Mouse (Mus musculus): Measurements from ENCODE around the gene Slc25a31. TPM values are rescaled to one million over a fixed set of nuclear protein-coding genes. Genes with fewer than 3 reads are reported as not detected.

Slc25a31 gene
- polyA plus RNA-seq (2014; fragmentation: Illumina TruSeq; extraction: RNeasy Lipid Tissue Mini Kit (QIAGEN cat#74804); ENCODE audit: low read depth, low replicate concordance) = not detected

DNA sequence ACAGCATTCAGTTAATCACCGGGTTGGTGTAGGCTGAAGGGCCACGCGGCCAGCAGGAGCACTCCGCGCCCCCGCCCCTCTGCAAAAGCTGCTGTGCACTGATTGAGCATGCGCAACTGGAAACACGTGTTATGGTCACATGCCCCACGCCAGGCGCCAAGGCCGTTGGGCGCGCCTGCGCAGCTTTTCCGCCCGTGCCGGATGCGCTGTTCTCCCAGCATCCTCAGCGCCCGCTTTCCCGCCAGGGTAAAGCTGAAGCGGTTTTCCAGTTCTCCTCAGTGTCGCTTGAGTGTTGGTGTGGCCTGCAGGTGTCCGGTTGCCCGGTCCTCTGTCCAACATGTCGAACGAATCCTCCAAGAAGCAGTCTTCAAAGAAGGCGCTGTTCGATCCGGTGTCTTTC lies at the start of gene Slc25a31:
Slc25a31 (plus strand) TSS at position 201 of the 400 bp plus-strand sequence.

DNA sequence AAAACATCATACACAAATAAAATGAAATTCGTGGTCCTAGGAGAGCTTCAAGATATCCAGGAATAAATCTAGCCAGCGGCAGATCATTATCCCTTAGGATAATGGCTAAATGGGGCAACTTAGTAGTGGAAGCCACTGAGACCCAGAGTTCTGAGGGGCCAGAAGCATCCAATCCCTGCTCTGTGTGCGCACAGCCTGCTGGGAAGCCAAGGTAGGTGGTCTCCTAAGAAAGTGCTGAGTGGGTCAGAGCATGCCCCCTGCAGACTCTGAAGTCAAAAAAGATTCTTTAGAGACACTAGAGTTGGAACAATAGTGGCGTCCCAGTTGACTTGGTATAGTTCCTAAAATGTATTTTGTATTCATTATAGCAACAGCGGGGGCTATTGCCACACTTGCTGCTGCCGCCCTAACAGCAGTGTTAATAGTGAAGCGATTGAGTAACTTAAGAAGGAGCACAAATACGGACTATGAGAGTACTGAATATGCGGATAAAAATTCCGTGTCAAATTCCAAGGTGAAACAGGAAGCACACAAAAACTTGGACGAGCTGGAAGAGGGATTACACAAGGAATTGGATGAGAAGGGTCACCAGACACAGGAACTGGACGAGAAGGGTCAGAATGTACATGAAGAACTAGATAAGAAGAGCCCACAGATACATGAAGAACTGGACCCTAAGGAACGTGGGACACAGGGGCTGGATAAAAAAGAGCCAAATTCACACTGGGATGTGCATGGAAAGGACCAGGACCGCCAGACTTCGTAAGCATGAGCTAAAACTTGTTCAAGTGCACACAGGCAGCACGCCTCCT lies 35.6 kb downstream of the Slc25a31 start, which contains the start of gene Hspa4l:
Hspa4l (plus strand) TSS at position 472 of the 812 bp plus-strand sequence.

Other genes starting within 250 kb of the Slc25a31 start
- 2.6 TPM for gene Intu, start 177.6 kb upstream of the Slc25a31 start, polyA plus RNA-seq (2014; fragmentation: Illumina TruSeq; extraction: RNeasy Lipid Tissue Mini Kit (QIAGEN cat#74804); ENCODE audit: low read depth, low replicate concordance)
- 29.5 TPM for gene Hspa4l, start 35.6 kb downstream of the Slc25a31 start, polyA plus RNA-seq (2014; fragmentation: Illumina TruSeq; extraction: RNeasy Lipid Tissue Mini Kit (QIAGEN cat#74804); ENCODE audit: low read depth, low replicate concordance)
- 1.5 TPM for gene Plk4, start 91.2 kb downstream of the Slc25a31 start, polyA plus RNA-seq (2014; fragmentation: Illumina TruSeq; extraction: RNeasy Lipid Tissue Mini Kit (QIAGEN cat#74804); ENCODE audit: low read depth, low replicate concordance)
- gene Mfsd8, start 138.0 kb downstream of the Slc25a31 start, polyA plus RNA-seq (2014; fragmentation: Illumina TruSeq; extraction: RNeasy Lipid Tissue Mini Kit (QIAGEN cat#74804); ENCODE audit: low read depth, low replicate concordance) = 20.6 TPM
- gene Abhd18, start 138.1 kb downstream of the Slc25a31 start, polyA plus RNA-seq (2014; fragmentation: Illumina TruSeq; extraction: RNeasy Lipid Tissue Mini Kit (QIAGEN cat#74804); ENCODE audit: low read depth, low replicate concordance) = 41.6 TPM
- gene 1700034I23Rik, start 193.7 kb downstream of the Slc25a31 start, polyA plus RNA-seq (2014; fragmentation: Illumina TruSeq; extraction: RNeasy Lipid Tissue Mini Kit (QIAGEN cat#74804); ENCODE audit: low read depth, low replicate concordance) = not detected
- gene Larp1b, start 241.0 kb downstream of the Slc25a31 start, polyA plus RNA-seq (2014; fragmentation: Illumina TruSeq; extraction: RNeasy Lipid Tissue Mini Kit (QIAGEN cat#74804); ENCODE audit: low read depth, low replicate concordance) = 173 TPM